Mouse (Mus musculus): ENCODE results near the gene Ergic1.

DNA sequence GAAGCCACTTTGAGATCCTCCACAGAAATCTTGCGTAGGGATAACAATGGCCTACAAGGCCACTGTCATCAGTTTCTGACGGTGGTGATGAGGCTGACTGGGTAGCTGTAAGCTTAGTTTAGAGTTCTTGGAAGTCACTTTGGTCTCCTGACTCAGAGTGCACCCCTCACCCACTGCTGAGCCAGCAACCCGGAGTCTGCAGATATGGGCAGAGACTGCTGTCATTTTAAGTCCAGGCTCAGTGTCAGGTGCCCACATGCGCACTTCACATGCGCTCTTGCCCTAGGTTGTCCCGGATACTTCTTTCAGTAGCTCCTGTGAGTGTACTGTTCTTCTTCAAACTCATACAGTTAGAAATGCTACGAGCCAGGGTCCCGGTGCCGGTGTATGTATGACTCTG lies 72.6 kb downstream of the Ergic1 start:
- TF ChIP-seq GATA1 (IDR thresholded peaks at IDR 0.05; ENCODE audit: borderline replicate concordance, low read length) (no peak), FLI1 (IDR thresholded peaks at IDR 0.05; ENCODE audit: low read length) (no peak)
